8 mouse cellular contexts compared by ENCODE assay signal in the genomic region with DNA sequence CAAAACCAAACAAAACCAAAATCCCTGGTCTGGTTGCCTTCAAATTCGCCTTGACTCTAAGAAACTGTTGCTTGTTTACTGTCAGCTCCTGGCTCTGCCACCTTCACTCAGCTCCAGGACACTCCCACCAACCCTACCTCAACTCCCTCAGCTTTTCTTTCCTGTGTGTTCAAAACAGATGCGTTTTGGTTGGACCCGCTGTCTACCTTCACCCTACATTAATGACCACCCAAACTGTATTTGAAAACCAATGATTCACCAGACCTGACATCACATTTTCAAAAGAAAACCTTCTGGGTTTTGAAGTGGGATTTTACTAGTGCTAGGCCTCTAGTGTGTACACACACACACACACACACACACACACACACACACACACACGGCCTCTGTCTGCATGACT. TPM values are rescaled to one million over a fixed set of nuclear protein-coding genes. Genes with fewer than 3 reads are reported as not detected.
DNase-seq lines count a peak whose midpoint lies in the region; ATAC-seq and TF ChIP-seq lines count a peak whose summit lies in the region.

No protein-coding gene starts in this region.

- H3K36me3 ChIP-seq in neural tube, embryonic 11.5 days (ENCODE audit: control insufficient read depth, insufficient read depth, low read length) = peaks cover 4% of the 10 kb centered on the region
- H3K36me3 ChIP-seq in embryonic facial prominence, embryonic 14.5 days (ENCODE audit: control insufficient read depth, insufficient read depth, low read length) = peaks cover 25% of the 10 kb centered on the region
- H3K36me3 ChIP-seq in intestine, postnatal 0 days (ENCODE audit: control insufficient read depth, insufficient read depth) = 0 out of 2 replicates have a peak, but pooled peaks cover 3% of the 10 kb centered on the region

- no peak for DNase-seq in neural tube, embryonic 11.5 days (ENCODE audit: low spot score)
- no peak for DNase-seq in neural tube, embryonic 10.5 days (ENCODE audit: extremely low spot score, low spot score)
- DNase-seq in embryonic facial prominence, embryonic 14.5 days (ENCODE audit: low spot score) = no peak
- DNase-seq in adrenal gland, postnatal 14 days = no peak
- no peak for DNase-seq in kidney, postnatal 4 days

- no peak for TF ChIP-seq POLR2A in olfactory bulb, adult 2 months (IDR thresholded peaks at IDR 0.05; ENCODE audit: insufficient read depth, low read depth, low read length)

- H3K27ac ChIP-seq in neural tube, embryonic 11.5 days (ENCODE audit: low read depth, low read length) = no peak overlapping the region
- no peak overlapping the region; the same call in 1 of the 2 replicates for H3K27ac ChIP-seq in embryonic facial prominence, embryonic 14.5 days (replicated peaks; ENCODE audit: low read depth, low read length)
- peak overlapping the region; percentile 94; the same call in 1 of the 2 replicates for H3K27ac ChIP-seq in intestine, postnatal 0 days (ENCODE audit: low read depth, low read length)
- 0 out of 2 replicates have a peak overlapping the region, but pooled peaks have one; percentile 23 for H3K27ac ChIP-seq in olfactory bulb, adult 2 months (ENCODE audit: insufficient read depth, low read depth, low read length)

- H3K4me2 ChIP-seq in neural tube, embryonic 11.5 days (ENCODE audit: low read depth) = peak overlapping the region; percentile 90
- H3K4me2 ChIP-seq in embryonic facial prominence, embryonic 14.5 days (ENCODE audit: low read depth, low read length) = peak overlapping the region; percentile 80
- peak overlapping the region; percentile 90 for H3K4me2 ChIP-seq in intestine, postnatal 0 days (replicated peaks; ENCODE audit: low read depth)

- 22% methylated on average over 4 of the region's 4 CpGs for WGBS in neural tube, embryonic 11.5 days
- WGBS in embryonic facial prominence, embryonic 14.5 days = 8% methylated on average over 4 of the region's 4 CpGs
- WGBS in intestine, postnatal 0 days = 7% methylated on average over 4 of the region's 4 CpGs
- whole genome bisulfite sequencing in olfactory bulb, adult 2 months = 2% methylated on average over 4 of the region's 4 CpGs

- H3K4me3 ChIP-seq in neural tube, embryonic 11.5 days (ENCODE audit: low read depth, low read length) = peak overlapping the region; percentile 100
- peak overlapping the region; percentile 97 for H3K4me3 ChIP-seq in embryonic facial prominence, embryonic 14.5 days (ENCODE audit: low read depth, low read length)
- H3K4me3 ChIP-seq in intestine, postnatal 0 days (ENCODE audit: low read depth, low read length) = peak overlapping the region; percentile 83
- H3K4me3 ChIP-seq in olfactory bulb, adult 2 months (ENCODE audit: insufficient read depth, low read depth, low read length) = peak overlapping the region; percentile 79

- peak overlapping the region; percentile 94 for H3K9ac ChIP-seq in neural tube, embryonic 11.5 days (ENCODE audit: low read length)
- H3K9ac ChIP-seq in embryonic facial prominence, embryonic 14.5 days (ENCODE audit: low read depth, low read length) = peak overlapping the region; percentile 99
- peak overlapping the region; percentile 99; the same call in 1 of the 2 replicates for H3K9ac ChIP-seq in intestine, postnatal 0 days (ENCODE audit: low read depth, low read length)

- H3K4me1 ChIP-seq in neural tube, embryonic 11.5 days (ENCODE audit: control insufficient read depth, insufficient read depth, low read length) = peaks cover 13% of the 10 kb centered on the region
- H3K4me1 ChIP-seq in embryonic facial prominence, embryonic 14.5 days (ENCODE audit: control insufficient read depth, insufficient read depth, low read length) = peaks cover 14% of the 10 kb centered on the region
- no peaks in the 10 kb centered on the region for H3K4me1 ChIP-seq in intestine, postnatal 0 days (replicated peaks; ENCODE audit: control insufficient read depth, insufficient read depth, low read length)
- H3K4me1 ChIP-seq in olfactory bulb, adult 2 months (ENCODE audit: control insufficient read depth, insufficient read depth, low read length) = peaks cover 2% of the 10 kb centered on the region; the same call in 1 of the 2 replicates

- ATAC-seq in neural tube, embryonic 11.5 days (ENCODE audit: insufficient read depth, low FRiP score, low TSS enrichment) = no peak
- no peak for ATAC-seq in embryonic facial prominence, embryonic 14.5 days (ENCODE audit: low read depth)
- no peak for ATAC-seq in intestine, postnatal 0 days
- ATAC-seq in cerebellum, adult (ENCODE audit: insufficient number of reproducible peaks, low FRiP score, low TSS enrichment) = no peak

- TF ChIP-seq CTCF in intestine, postnatal 0 days (IDR thresholded peaks at IDR 0.05; ENCODE audit: low read depth) = no peak
- TF ChIP-seq CTCF in olfactory bulb, adult 2 months (IDR thresholded peaks at IDR 0.05; ENCODE audit: insufficient read depth, low read depth, low read length) = no peak

- H3K27me3 ChIP-seq in neural tube, embryonic 11.5 days (ENCODE audit: control insufficient read depth, insufficient read depth, low read length) = no peaks in the 10 kb centered on the region
- no peaks in the 10 kb centered on the region for H3K27me3 ChIP-seq in embryonic facial prominence, embryonic 14.5 days (replicated peaks; ENCODE audit: control insufficient read depth, insufficient read depth, low read length)
- H3K27me3 ChIP-seq in intestine, postnatal 0 days (replicated peaks; ENCODE audit: control insufficient read depth, insufficient read depth, low read length) = no peaks in the 10 kb centered on the region

- H3K9me3 ChIP-seq in neural tube, embryonic 11.5 days (ENCODE audit: control insufficient read depth, low read length) = no peaks in the 10 kb centered on the region
- no peaks in the 10 kb centered on the region for H3K9me3 ChIP-seq in embryonic facial prominence, embryonic 14.5 days (ENCODE audit: control insufficient read depth, low read length)
- no peaks in the 10 kb centered on the region for H3K9me3 ChIP-seq in intestine, postnatal 0 days (ENCODE audit: control insufficient read depth)

RNA-seq across cellular contexts. Expression of a gene that starts 1.7 kb away (rescaled TPM):
- polyA plus RNA-seq in neural tube, embryonic 11.5 days (2014; fragmentation: Nextera tagmentation; extraction: Ambion mirVana) = 37.8 and 38.0 TPM in 2 replicates
- 41.7 and 50.8 TPM in 2 replicates for polyA plus RNA-seq in embryonic facial prominence, embryonic 14.5 days (2014; fragmentation: Nextera tagmentation; extraction: Ambion mirVana)
- 29.3 and 32.8 TPM in 2 replicates for polyA plus RNA-seq in intestine, postnatal 0 days (2015; fragmentation: Nextera tagmentation; extraction: Ambion mirVana)
- 199 and 281 TPM in 2 replicates for polyA plus RNA-seq in olfactory bulb, adult 2 months (2012; ENCODE audit: insufficient read depth, insufficient read length, low replicate concordance, missing spikeins)
- total RNA-seq in adrenal gland, postnatal 14 days (2021) = 137 and 139 TPM in 2 replicates

Comparison
In these comparisons a context has a peak if more than half of its experiments do, and no peak if none do; other contexts are left out.
1. H3K27ac ChIP-seq: peak in intestine, postnatal 0 days (single experiment) and olfactory bulb, adult 2 months (single experiment); none in neural tube, embryonic 11.5 days (single experiment) and embryonic facial prominence, embryonic 14.5 days (single experiment).
2. Peak in every context shown above with its lines, with median percentiles within 50 percentile points of each other: H3K4me2 ChIP-seq, H3K4me3 ChIP-seq and H3K9ac ChIP-seq.